Mouse (Mus musculus): ENCODE results near the gene Ccdc30. TPM values are rescaled to one million over a fixed set of nuclear protein-coding genes. Genes with fewer than 3 reads are reported as not detected.

Gene Ccdc30
- total and polyA plus RNA-seq, 3 experiments: 0.60 TPM; not detected in 2

DNA sequence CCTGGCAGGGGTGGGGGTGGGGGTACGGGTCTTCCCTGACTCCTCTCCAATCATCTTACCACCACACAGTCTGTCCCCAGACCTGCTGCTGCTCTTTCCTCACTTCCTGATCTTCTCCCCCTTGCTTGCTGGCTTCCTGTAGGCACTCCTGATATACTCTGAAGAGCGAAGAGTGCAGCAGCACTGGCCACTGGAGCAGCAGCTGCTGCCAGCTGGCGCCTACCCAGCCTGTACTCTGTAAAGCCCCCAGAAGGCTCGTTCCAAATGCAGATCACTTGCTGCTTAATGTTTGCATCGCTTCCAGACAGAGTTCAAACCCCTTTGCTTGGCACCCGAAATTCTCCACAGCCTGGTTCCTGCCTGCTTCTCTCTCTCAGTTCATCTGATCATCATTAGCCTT, 2.5 kb downstream of the Ccdc30 start:
- Histone ChIP-seq H3K4me3 (ENCODE audit: low read depth, low read length) (no peak overlapping the region), H3K9me3 (replicated peaks) (peaks cover 5% of the 10 kb centered on the region), H3K27me3 (ENCODE audit: insufficient read depth, low read length) (peaks cover 32% of the 10 kb centered on the region), H3K36me3 (replicated peaks) (no peaks in the 10 kb centered on the region), H3K4me1 (ENCODE audit: insufficient read depth, low read depth, low read length) (peaks cover 21% of the 10 kb centered on the region)
- ATAC-seq (ENCODE audit: extremely low read depth, insufficient number of reproducible peaks, low FRiP score, poor library complexity, severe bottlenecking): no peak
- no peak for DNase-seq (ENCODE audit: low spot score)
- TF ChIP-seq CTCF (IDR thresholded peaks at IDR 0.05; ENCODE audit: low read depth, low read length): no peak
- TF ChIP-seq GATA1 (IDR thresholded peaks at IDR 0.05; ENCODE audit: borderline replicate concordance, low read length): no peak
- no peak for TF ChIP-seq POLR2AphosphoS5 (IDR thresholded peaks at IDR 0.05; ENCODE audit: insufficient replicate concordance, low read depth, low read length)
- TF ChIP-seq GATA2 (IDR thresholded peaks at IDR 0.05; ENCODE audit: borderline replicate concordance, low read depth, low read length): no peak
- no peak for TF ChIP-seq TAL1 (conservative IDR thresholded peaks at IDR 0.05; ENCODE audit: low read depth, low read length)

DNA sequence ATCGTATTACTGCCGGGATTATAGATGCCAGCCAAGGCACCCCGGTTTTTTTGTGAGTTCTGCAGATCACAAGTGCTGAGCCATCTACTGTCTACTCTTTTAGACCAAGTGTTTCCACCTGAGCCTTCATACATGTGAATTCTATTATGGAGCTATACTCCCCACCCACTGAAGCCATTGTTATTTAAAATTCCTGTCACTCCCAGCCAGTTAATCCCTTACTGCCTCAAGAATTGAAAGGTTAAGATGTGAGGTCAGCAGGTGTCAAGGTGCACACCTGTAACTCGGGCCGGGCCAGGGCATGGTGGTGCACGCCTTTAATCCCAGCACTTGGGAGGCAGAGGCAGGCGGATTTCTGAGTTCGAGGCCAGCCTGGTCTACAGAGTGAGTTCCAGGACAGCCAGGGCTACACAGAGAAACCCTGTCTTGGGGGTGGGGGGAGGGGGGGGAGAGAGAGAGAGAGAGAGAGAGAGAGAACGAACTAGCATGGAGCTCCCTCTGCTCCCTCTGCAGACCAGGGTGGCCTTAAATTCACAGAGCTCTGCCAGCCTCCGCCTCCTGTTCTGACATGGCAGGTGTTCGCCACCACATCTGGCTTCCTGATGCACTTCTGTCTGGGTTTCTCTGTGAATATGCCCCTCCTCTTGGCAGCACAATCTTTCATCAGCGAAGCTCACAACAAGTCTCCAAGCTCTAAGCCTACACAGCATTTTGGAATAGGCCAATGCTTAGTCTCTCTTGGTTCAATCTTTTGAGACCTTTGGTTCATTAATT, 3.3 kb downstream of the Ccdc30 start:
- ATAC-seq (ENCODE audit: extremely low read depth, insufficient number of reproducible peaks, low FRiP score, poor library complexity, severe bottlenecking): no peak
- Histone ChIP-seq H3K4me1 (ENCODE audit: insufficient read depth, low read depth, low read length) (peaks cover 14% of the 10 kb centered on the region), H3K9me3 (replicated peaks) (peaks cover 8% of the 10 kb centered on the region), H3K27me3 (ENCODE audit: insufficient read depth, low read length) (peaks cover 32% of the 10 kb centered on the region), H3K36me3 (replicated peaks) (no peaks in the 10 kb centered on the region), H3K4me3 (ENCODE audit: low read depth, low read length) (no peak overlapping the region)
- TF ChIP-seq POLR2AphosphoS5 (IDR thresholded peaks at IDR 0.05; ENCODE audit: insufficient replicate concordance, low read depth, low read length) (no peak), GATA2 (IDR thresholded peaks at IDR 0.05; ENCODE audit: borderline replicate concordance, low read depth, low read length) (no peak), TAL1 (conservative IDR thresholded peaks at IDR 0.05; ENCODE audit: low read depth, low read length) (no peak)
- no peak for DNase-seq (ENCODE audit: low spot score)

DNA sequence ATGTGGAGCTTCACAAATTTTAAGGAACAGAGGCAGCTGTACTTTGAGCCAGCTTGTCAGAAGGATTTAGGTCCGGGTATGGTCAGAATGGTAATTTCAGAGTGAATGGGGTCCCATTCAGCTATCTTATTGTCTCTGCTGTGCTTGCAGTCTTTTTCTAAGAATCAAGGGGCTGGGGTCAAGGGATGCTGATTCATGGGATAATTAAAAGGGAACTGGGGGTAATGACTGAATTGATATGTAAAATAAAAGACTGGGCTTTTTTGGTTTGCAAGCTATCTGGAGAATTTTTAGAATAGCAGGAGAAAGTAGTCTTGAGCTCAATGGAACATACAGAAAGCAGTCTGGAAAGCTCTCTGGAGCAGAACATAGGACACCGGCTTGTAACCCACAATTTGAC, 11.9 kb downstream of the Ccdc30 start:
- DNase-seq (ENCODE audit: low spot score) (no peak), ATAC-seq (ENCODE audit: extremely low read depth, insufficient number of reproducible peaks, low FRiP score, poor library complexity, severe bottlenecking) (no peak)
- H3K27me3 ChIP-seq (ENCODE audit: insufficient read depth, low read length): peaks cover 15% of the 10 kb centered on the region
- H3K9me3 ChIP-seq (replicated peaks): peaks cover 12% of the 10 kb centered on the region
- H3K36me3 ChIP-seq (replicated peaks): no peaks in the 10 kb centered on the region
- H3K4me3 ChIP-seq (ENCODE audit: low read depth, low read length): no peak overlapping the region
- H3K4me1 ChIP-seq (ENCODE audit: insufficient read depth, low read depth, low read length): no peaks in the 10 kb centered on the region
- no peak for TF ChIP-seq GATA1 (IDR thresholded peaks at IDR 0.05; ENCODE audit: borderline replicate concordance, low read length)
- TF ChIP-seq GATA2 (IDR thresholded peaks at IDR 0.05; ENCODE audit: borderline replicate concordance, low read depth, low read length): no peak
- TF ChIP-seq TAL1 (conservative IDR thresholded peaks at IDR 0.05; ENCODE audit: low read depth, low read length): no peak
- TF ChIP-seq POLR2AphosphoS5 (IDR thresholded peaks at IDR 0.05; ENCODE audit: insufficient replicate concordance, low read depth, low read length): no peak
- TF ChIP-seq CTCF (IDR thresholded peaks at IDR 0.05; ENCODE audit: low read depth, low read length): no peak

DNA sequence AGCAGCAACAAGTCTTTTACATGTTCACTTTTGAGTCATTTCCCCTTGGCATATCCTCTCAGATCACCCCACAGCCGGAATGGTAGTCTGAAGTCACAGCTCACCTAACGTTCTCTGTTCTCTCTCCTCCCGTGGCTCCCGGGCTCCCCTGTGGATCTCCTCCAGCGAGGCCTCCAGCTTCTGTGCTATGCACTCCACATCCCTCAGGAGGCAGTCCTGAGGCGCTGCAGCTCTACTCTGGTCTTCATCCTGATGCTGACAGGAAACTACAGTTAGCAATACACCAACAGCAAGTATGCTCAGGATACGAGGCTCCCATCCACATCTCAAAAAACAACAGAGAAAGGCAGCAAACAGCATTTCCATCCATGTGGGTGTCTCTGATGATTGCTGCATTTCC, 14.4 kb downstream of the Ccdc30 start:
- Histone ChIP-seq H3K27me3 (ENCODE audit: insufficient read depth, low read length) (peaks cover 15% of the 10 kb centered on the region), H3K9me3 (replicated peaks) (peaks cover 9% of the 10 kb centered on the region)
- ATAC-seq (ENCODE audit: extremely low read depth, insufficient number of reproducible peaks, low FRiP score, poor library complexity, severe bottlenecking): no peak

DNA sequence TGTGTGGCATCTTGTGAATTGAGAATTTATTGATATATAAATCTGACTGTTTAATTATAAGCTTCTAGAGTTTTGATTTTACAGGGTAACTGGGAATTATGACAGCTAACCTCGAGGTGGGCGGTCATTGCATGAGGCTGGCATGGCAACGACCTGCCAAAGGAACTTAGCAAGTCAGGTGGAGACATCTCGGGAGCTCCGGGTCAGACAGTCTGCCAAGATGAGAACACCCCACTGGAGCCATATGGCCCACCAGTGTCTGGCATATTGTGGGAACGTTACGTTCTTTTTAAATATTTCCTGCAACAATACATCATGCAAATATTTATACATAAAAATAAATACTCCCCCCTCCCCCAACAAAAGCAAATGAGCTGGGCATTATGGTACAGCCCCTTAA, 16.6 kb downstream of the Ccdc30 start:
- no peak for TF ChIP-seq GATA2 (IDR thresholded peaks at IDR 0.05; ENCODE audit: borderline replicate concordance, low read depth, low read length)
- no peak for ATAC-seq (ENCODE audit: extremely low read depth, insufficient number of reproducible peaks, low FRiP score, poor library complexity, severe bottlenecking)

More for the DNA sequence above, 14.4 kb downstream of the Ccdc30 start:
- Histone ChIP-seq H3K4me1 (ENCODE audit: insufficient read depth, low read depth, low read length) (no peaks in the 10 kb centered on the region), H3K4me3 (ENCODE audit: low read depth, low read length) (no peak overlapping the region), H3K36me3 (replicated peaks) (no peaks in the 10 kb centered on the region)
- no peak for DNase-seq (ENCODE audit: low spot score)
- TF ChIP-seq POLR2AphosphoS5 (IDR thresholded peaks at IDR 0.05; ENCODE audit: insufficient replicate concordance, low read depth, low read length) (no peak), GATA1 (IDR thresholded peaks at IDR 0.05; ENCODE audit: borderline replicate concordance, low read length) (no peak), CTCF (IDR thresholded peaks at IDR 0.05; ENCODE audit: low read depth, low read length) (no peak), GATA2 (IDR thresholded peaks at IDR 0.05; ENCODE audit: borderline replicate concordance, low read depth, low read length) (no peak), TAL1 (conservative IDR thresholded peaks at IDR 0.05; ENCODE audit: low read depth, low read length) (no peak)

GRCm38 (mm10) chr4:119390369-119390768, 25.0 kb downstream of the Ccdc30 start:
- no peak for ATAC-seq (ENCODE audit: extremely low read depth, insufficient number of reproducible peaks, low FRiP score, poor library complexity, severe bottlenecking)
- TF ChIP-seq GATA2 (IDR thresholded peaks at IDR 0.05; ENCODE audit: borderline replicate concordance, low read depth, low read length): no peak
- TF ChIP-seq CTCF (IDR thresholded peaks at IDR 0.05; ENCODE audit: low read depth, low read length): peak; percentile 73
- TF ChIP-seq POLR2AphosphoS5 (IDR thresholded peaks at IDR 0.05; ENCODE audit: insufficient replicate concordance, low read depth, low read length): no peak
- TF ChIP-seq TAL1 (conservative IDR thresholded peaks at IDR 0.05; ENCODE audit: low read depth, low read length): no peak
- DNase-seq (ENCODE audit: low spot score): no peak
- Histone ChIP-seq H3K9me3 (replicated peaks) (no peaks in the 10 kb centered on the region), H3K36me3 (replicated peaks) (no peaks in the 10 kb centered on the region), H3K4me3 (ENCODE audit: low read depth, low read length) (no peak overlapping the region), H3K4me1 (ENCODE audit: insufficient read depth, low read depth, low read length) (no peaks in the 10 kb centered on the region), H3K27me3 (ENCODE audit: insufficient read depth, low read length) (peaks cover 17% of the 10 kb centered on the region)

More for the DNA sequence above, 16.6 kb downstream of the Ccdc30 start:
- Histone ChIP-seq H3K36me3 (replicated peaks) (no peaks in the 10 kb centered on the region), H3K27me3 (ENCODE audit: insufficient read depth, low read length) (peaks cover 12% of the 10 kb centered on the region), H3K4me1 (ENCODE audit: insufficient read depth, low read depth, low read length) (no peaks in the 10 kb centered on the region), H3K4me3 (ENCODE audit: low read depth, low read length) (no peak overlapping the region), H3K9me3 (replicated peaks) (peaks cover 9% of the 10 kb centered on the region)
- no peak for DNase-seq (ENCODE audit: low spot score)
